Comparison of ENCODE assay signal across 11 mouse cellular contexts in the genomic region with DNA sequence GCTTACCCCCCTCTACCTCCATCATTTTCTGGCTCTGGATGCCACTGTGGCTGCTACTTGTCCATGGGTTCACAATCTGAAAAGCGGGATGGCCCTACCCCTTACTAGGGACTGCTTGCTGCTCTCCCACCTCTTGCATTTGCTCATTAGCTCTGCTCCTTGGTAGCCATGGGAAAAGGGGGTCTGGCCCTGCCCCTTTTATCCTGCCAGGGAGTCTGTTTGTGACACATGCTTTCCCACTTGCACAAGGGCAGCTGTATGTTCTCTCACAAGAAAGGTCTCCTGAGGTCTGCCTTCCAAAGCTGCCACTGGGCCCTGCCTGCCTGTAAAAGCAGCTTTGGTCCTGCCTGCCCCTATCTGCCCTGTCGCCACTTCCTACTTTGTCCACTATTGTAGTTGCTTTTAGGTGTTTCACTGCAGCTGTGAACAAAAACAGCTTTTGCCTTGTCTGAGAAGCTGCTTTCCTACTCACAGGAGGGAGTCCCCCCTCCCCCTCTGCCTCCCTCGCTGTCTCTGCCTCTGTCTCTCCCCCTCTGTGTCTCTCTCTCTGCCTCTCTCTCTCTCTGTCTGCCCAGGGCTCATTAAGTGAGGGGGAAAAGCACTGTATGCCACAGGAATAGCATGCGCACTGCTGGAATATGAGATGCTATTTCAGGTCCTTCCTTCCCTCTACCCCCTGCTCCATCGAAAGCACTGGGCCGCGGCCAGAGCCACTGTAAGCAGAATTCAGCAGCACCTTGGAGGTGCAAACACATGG. TPM values are rescaled to one million over a fixed set of nuclear protein-coding genes. Genes with fewer than 3 reads are reported as not detected.
DNase-seq lines count a peak whose midpoint lies in the region; ATAC-seq and TF ChIP-seq lines count a peak whose summit lies in the region.
"Had no signal": no experiment of that assay in that cellular context is flagged by ENCODE, and none has a peak within 500 bp of the region (broad histone marks: within the 10 kb centered on the region; RNA-seq: fewer than 3 reads in every experiment).

No protein-coding gene starts in this region.

- peak; percentile 43; the same call in 1 of the 2 replicates for ATAC-seq in heart, embryonic 14.5 days (ENCODE audit: insufficient number of reproducible peaks, insufficient read depth, low FRiP score, low read depth)
- peak; percentile 30; the same call in 1 of the 2 replicates for ATAC-seq in limb, embryonic 14.5 days (ENCODE audit: low FRiP score, low read depth)
- ATAC-seq in inflammation-experienced regulatory T-cells, adult 6 months: no peak

- H3K9me3 ChIP-seq in heart, embryonic 14.5 days (ENCODE audit: control insufficient read depth, low read length): no peaks in the 10 kb centered on the region
- no peaks in the 10 kb centered on the region for H3K9me3 ChIP-seq in limb, embryonic 14.5 days (ENCODE audit: control insufficient read depth, low read length)

- no peak overlapping the region for H3K27ac ChIP-seq in heart, embryonic 14.5 days (replicated peaks in 1 of 2; ENCODE audit: control insufficient read depth in 1 of 2, insufficient read depth in 1 of 2, low read depth in 2 of 2, low read length in 2 of 2)
- H3K27ac ChIP-seq in limb, embryonic 14.5 days (replicated peaks; ENCODE audit: low read depth, low read length): no peak overlapping the region
- no peak overlapping the region for H3K27ac ChIP-seq in thymus, adult 2 months (ENCODE audit: control insufficient read depth, insufficient read depth, low read length)

- no peak for TF ChIP-seq POLR2A in limb, embryonic 14.5 days (IDR thresholded peaks at IDR 0.05; ENCODE audit: borderline replicate concordance, extremely low read depth, insufficient read depth, insufficient read length)
- TF ChIP-seq POLR2A in thymus, adult 2 months (IDR thresholded peaks at IDR 0.05; ENCODE audit: control insufficient read depth, extremely low read depth, insufficient read depth, low read length, poor library complexity): no peak

- 34% methylated on average over 7 of the region's 7 CpGs for WGBS in heart, embryonic 14.5 days
- WGBS in limb, embryonic 14.5 days: 28% methylated on average over 7 of the region's 7 CpGs
- 72% methylated on average over 7 of the region's 7 CpGs for WGBS in thymus, adult 2 months

- H3K36me3 ChIP-seq in heart, embryonic 14.5 days (ENCODE audit: control insufficient read depth, insufficient read depth, low read length): no peaks in the 10 kb centered on the region
- H3K36me3 ChIP-seq in limb, embryonic 14.5 days (ENCODE audit: control insufficient read depth, insufficient read depth, low read length): no peaks in the 10 kb centered on the region
- H3K36me3 ChIP-seq in thymus, adult 2 months (ENCODE audit: control insufficient read depth, insufficient read depth, low read length): no peaks in the 10 kb centered on the region

- peak overlapping the region; percentile 8; the same call in 1 of the 2 replicates for H3K4me2 ChIP-seq in heart, embryonic 14.5 days (ENCODE audit: low read length)
- H3K4me2 ChIP-seq in limb, embryonic 14.5 days (replicated peaks; ENCODE audit: low read depth, low read length, severe bottlenecking): 0 out of 2 replicates have a peak overlapping the region, but pooled peaks have one; percentile 19

- no peaks in the 10 kb centered on the region for H3K27me3 ChIP-seq in heart, embryonic 14.5 days (ENCODE audit: control insufficient read depth, insufficient read depth, low read length)
- H3K27me3 ChIP-seq in limb, embryonic 14.5 days (ENCODE audit: control insufficient read depth, insufficient read depth, low read length): no peaks in the 10 kb centered on the region
- H3K27me3 ChIP-seq in thymus, adult 2 months (ENCODE audit: control insufficient read depth, insufficient read depth, low read length): no peaks in the 10 kb centered on the region

- no peak for TF ChIP-seq CTCF in thymus, adult 2 months (IDR thresholded peaks at IDR 0.05; ENCODE audit: borderline replicate concordance, control insufficient read depth, extremely low read depth, insufficient read depth, low read length, poor library complexity)

- H3K4me1 ChIP-seq in heart, embryonic 14.5 days (ENCODE audit: control insufficient read depth in 2 of 2, insufficient read depth in 2 of 2, low read length in 2 of 2): peaks cover 5 to 7% of the 10 kb centered on the region in 2 experiments; a peak in 1 of 4 replicates
- H3K4me1 ChIP-seq in limb, embryonic 14.5 days (ENCODE audit: control insufficient read depth, insufficient read depth, low read length): peaks cover 7% of the 10 kb centered on the region
- no peaks in the 10 kb centered on the region for H3K4me1 ChIP-seq in thymus, adult 2 months (replicated peaks; ENCODE audit: control insufficient read depth, insufficient read depth, low read length)

- no peak overlapping the region for H3K9ac ChIP-seq in heart, embryonic 14.5 days (ENCODE audit: low read length)
- H3K9ac ChIP-seq in limb, embryonic 14.5 days (ENCODE audit: low read depth, low read length, severe bottlenecking): no peak overlapping the region

- DNase-seq in heart, adult 8-10 months (ENCODE audit: low spot score): no peak
- DNase-seq in frontal cortex, postnatal 36 days (ENCODE audit: low spot score in 2 of 2): peak; percentile 12 to 36
- no peak for DNase-seq in limb, embryonic 14.5 days (ENCODE audit: low spot score)
- peak; percentile 23 for DNase-seq in right cerebral cortex, postnatal 14 days
- DNase-seq in thymus, adult 2 months: no peak
- no peak for DNase-seq in kidney, postnatal 14 days
- DNase-seq: B cell, adult 2 months; heart, postnatal 14 days had no signal

- no peak overlapping the region for H3K4me3 ChIP-seq in heart, embryonic 14.5 days (ENCODE audit: control insufficient read depth in 1 of 2, insufficient read depth in 1 of 2, low read depth in 1 of 2, low read length in 2 of 2)
- no peak overlapping the region for H3K4me3 ChIP-seq in limb, embryonic 14.5 days (replicated peaks; ENCODE audit: low read length)
- H3K4me3 ChIP-seq in thymus, adult 2 months (ENCODE audit: control insufficient read depth, insufficient read depth, low read length): no peak overlapping the region

RNA-seq across cellular contexts. Expression of gene Olfr874, which starts 5.6 kb away (rescaled TPM):
- polyA plus RNA-seq in heart, embryonic 14.5 days (2014; fragmentation: Nextera tagmentation; extraction: Ambion mirVana): not detected in 2 replicates
- total RNA-seq in heart, adult 8-10 months (2022): not detected
- 0.15 and 0.24 TPM in 2 replicates for polyA plus RNA-seq in limb, embryonic 14.5 days (2012; rRNA removed)
- polyA plus RNA-seq in limb, embryonic 14.5 days (2014; fragmentation: Nextera tagmentation; extraction: Ambion mirVana): not detected in 2 replicates
- polyA plus RNA-seq in inflammation-experienced regulatory T-cells, adult 6 months (2017; shearing (Covaris generic)): not detected
- polyA plus RNA-seq in thymus, adult 2 months (2012; rRNA removed): not detected in 2 replicates
- total RNA-seq: heart, postnatal 14 days had no signal
- polyA plus RNA-seq: cortical plate, adult 2 months had no signal

RNA-seq across cellular contexts. Expression of gene Olfr875, which starts 21.2 kb away (rescaled TPM):
- polyA plus RNA-seq in heart, embryonic 14.5 days (2014; fragmentation: Nextera tagmentation; extraction: Ambion mirVana): not detected in 2 replicates
- total RNA-seq in heart, adult 8-10 months (2022): not detected
- 0.14 and 0.27 TPM in 2 replicates for polyA plus RNA-seq in limb, embryonic 14.5 days (2012; rRNA removed)
- polyA plus RNA-seq in limb, embryonic 14.5 days (2014; fragmentation: Nextera tagmentation; extraction: Ambion mirVana): not detected in 2 replicates
- not detected for polyA plus RNA-seq in inflammation-experienced regulatory T-cells, adult 6 months (2017; shearing (Covaris generic))
- not detected in 2 replicates for polyA plus RNA-seq in thymus, adult 2 months (2012; rRNA removed)
- total RNA-seq: heart, postnatal 14 days had no signal
- polyA plus RNA-seq: cortical plate, adult 2 months had no signal

RNA-seq across cellular contexts. Expression of gene Olfr160, which starts 34.4 kb away (rescaled TPM):
- polyA plus RNA-seq in heart, embryonic 14.5 days (2014; fragmentation: Nextera tagmentation; extraction: Ambion mirVana): not detected in 2 replicates
- total RNA-seq in heart, adult 8-10 months (2022): not detected
- not detected in 2 replicates for polyA plus RNA-seq in limb, embryonic 14.5 days (2012; rRNA removed)
- polyA plus RNA-seq in limb, embryonic 14.5 days (2014; fragmentation: Nextera tagmentation; extraction: Ambion mirVana): not detected in 2 replicates
- polyA plus RNA-seq in inflammation-experienced regulatory T-cells, adult 6 months (2017; shearing (Covaris generic)): not detected
- not detected in 2 replicates for polyA plus RNA-seq in thymus, adult 2 months (2012; rRNA removed)
- total RNA-seq: heart, postnatal 14 days had no signal
- polyA plus RNA-seq: cortical plate, adult 2 months had no signal

RNA-seq across cellular contexts. Expression of gene Olfr876, which starts 52.3 kb away (rescaled TPM):
- not detected in 2 replicates for polyA plus RNA-seq in heart, embryonic 14.5 days (2014; fragmentation: Nextera tagmentation; extraction: Ambion mirVana)
- total RNA-seq in heart, adult 8-10 months (2022): not detected
- not detected in 2 replicates for polyA plus RNA-seq in limb, embryonic 14.5 days (2012; rRNA removed)
- not detected in 2 replicates for polyA plus RNA-seq in limb, embryonic 14.5 days (2014; fragmentation: Nextera tagmentation; extraction: Ambion mirVana)
- polyA plus RNA-seq in inflammation-experienced regulatory T-cells, adult 6 months (2017; shearing (Covaris generic)): not detected
- polyA plus RNA-seq in thymus, adult 2 months (2012; rRNA removed): not detected in 2 replicates
- total RNA-seq: heart, postnatal 14 days had no signal
- polyA plus RNA-seq: cortical plate, adult 2 months had no signal

Comparison
In these comparisons a context has a peak if more than half of its experiments do, and no peak if none do; other contexts are left out.
1. DNase-seq: peak in frontal cortex, postnatal 36 days (2 of 2) and right cerebral cortex, postnatal 14 days (single experiment); none in heart, adult 8-10 months (single experiment), limb, embryonic 14.5 days (single experiment), thymus, adult 2 months (single experiment) and kidney, postnatal 14 days (single experiment).